Mouse (Mus musculus): ENCODE measurements around the gene Zfp110. TPM values are rescaled to one million over a fixed set of nuclear protein-coding genes. Genes with fewer than 3 reads are reported as not detected.
A peak's percentile ranks its signal among the peaks of the same experiment; 100 is the strongest.

The Zfp110 gene
- total RNA-seq, 1 experiment from 2014 or later, result 22.8 TPM

- DNase-seq, result peak; percentile 94
These were observed 63.3 kb downstream of the Zfp110 start, which contains the start of gene Zscan22 for GRCm38 (mm10) chr7:12897655-12898410. Zscan22 (plus strand) TSS chr7:12897815.

Other genes with a start within 250 kb of the Zfp110 start
- gene Vmn2r53, start 226.0 kb upstream of the Zfp110 start, total RNA-seq (2021), result under 0.01 TPM in 1 of 2 replicates, not detected in the other
- gene Vmn2r54, start 194.4 kb upstream of the Zfp110 start, total RNA-seq (2021), result not detected in 2 replicates
- gene Vmn2r55, start 149.8 kb upstream of the Zfp110 start, total RNA-seq (2021), result not detected in 2 replicates
- not detected in 2 replicates for gene Vmn2r56, start 99.8 kb upstream of the Zfp110 start, total RNA-seq (2021)
- 2.8 and 3.7 TPM in 2 replicates for gene Zscan18, start 31.1 kb upstream of the Zfp110 start, total RNA-seq (2021)
- 9.0 and 11.8 TPM in 2 replicates for gene Zfp329, start 15.9 kb upstream of the Zfp110 start, total RNA-seq (2021)
- 3.7 and 4.7 TPM in 2 replicates for gene Zfp128, start 46.4 kb downstream of the Zfp110 start, total RNA-seq (2021)
- gene Zscan22, start 63.1 kb downstream of the Zfp110 start, total RNA-seq (2021), result 11.0 and 12.5 TPM in 2 replicates
- 842 and 996 TPM in 2 replicates for gene Rps5, start 87.5 kb downstream of the Zfp110 start, total RNA-seq (2021)
- 0.41 and 0.52 TPM in 2 replicates for gene Rnf225, start 92.7 kb downstream of the Zfp110 start, total RNA-seq (2021)
- gene Zfp324, start 131.1 kb downstream of the Zfp110 start, total RNA-seq (2021), result 8.0 and 9.5 TPM in 2 replicates
- 6.0 and 7.2 TPM in 2 replicates for gene Zfp446, start 143.1 kb downstream of the Zfp110 start, total RNA-seq (2021)
- gene Slc27a5, start 163.4 kb downstream of the Zfp110 start, total RNA-seq (2021), result 2.6 and 51.1 TPM in 2 replicates
- 247 and 252 TPM in 2 replicates for gene Trim28, start 164.4 kb downstream of the Zfp110 start, total RNA-seq (2021)
- gene Zbtb45, start 175.3 kb downstream of the Zfp110 start, total RNA-seq (2021), result 12.8 and 13.2 TPM in 2 replicates
- 173 and 179 TPM in 2 replicates for gene Chmp2a, start 200.0 kb downstream of the Zfp110 start, total RNA-seq (2021)
- 191 and 201 TPM in 2 replicates for gene Ube2m, start 203.5 kb downstream of the Zfp110 start, total RNA-seq (2021)
- 2.6 and 3.4 TPM in 2 replicates for gene Mzf1, start 220.0 kb downstream of the Zfp110 start, total RNA-seq (2021)

Measured in adrenal gland, postnatal 14 days (tissue).